Mouse (Mus musculus): ENCODE data around the gene Trpm2.

DNA sequence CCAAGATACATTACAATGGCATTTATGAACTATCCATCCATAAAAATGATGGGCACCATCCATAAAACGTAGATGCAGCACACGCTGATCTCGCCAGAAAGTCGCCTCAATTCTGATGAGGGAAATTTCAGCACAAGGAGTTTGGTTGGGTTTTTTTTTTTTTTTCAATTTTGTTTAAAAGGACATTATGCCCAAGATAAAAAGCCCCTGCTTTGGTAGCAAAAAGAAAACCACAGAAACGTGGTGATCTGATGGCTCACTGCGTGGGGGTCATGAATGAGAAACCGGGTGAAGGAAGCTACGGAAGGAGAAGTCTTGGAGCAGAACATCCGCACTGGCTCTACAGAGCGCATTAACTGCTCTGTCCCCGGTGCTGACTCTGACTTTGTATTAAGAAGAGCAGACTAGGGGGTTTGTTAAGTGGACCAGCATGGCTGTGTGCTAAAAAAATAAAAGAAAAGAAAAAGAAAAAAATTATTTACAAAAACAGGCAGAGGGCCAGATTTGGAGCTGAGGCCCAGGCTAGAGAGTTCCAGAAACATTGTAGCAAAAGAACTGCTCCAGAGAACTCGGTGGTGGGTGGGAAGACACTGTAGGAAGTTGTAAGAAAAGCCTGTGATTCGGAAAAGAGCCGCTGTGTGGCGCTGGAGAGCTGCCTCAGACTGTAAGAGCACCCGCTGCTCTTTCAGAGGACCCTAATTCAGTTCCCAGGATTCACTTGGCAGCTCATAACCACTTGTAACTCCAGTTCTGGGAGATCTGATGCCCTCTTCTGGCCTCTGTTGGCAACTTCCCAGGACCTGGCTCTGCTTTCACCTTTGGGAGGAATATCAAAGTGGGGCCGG lies 1.6 kb upstream of the Trpm2 start:
- TF ChIP-seq CTCF (IDR thresholded peaks at IDR 0.05; ENCODE audit: low read depth) (no peak), EP300 (IDR thresholded peaks at IDR 0.05; ENCODE audit: low read depth) (no peak)

Data from heart, postnatal 0 days (tissue).